Mouse (Mus musculus): ENCODE measurements at regions not wholly inside any gene's neighbourhood (a gene's known extent, or its start where the extent isn't known, plus 50 kb on each side); places are given as distances from the start of the nearest gene placed in this dataset.

DNA sequence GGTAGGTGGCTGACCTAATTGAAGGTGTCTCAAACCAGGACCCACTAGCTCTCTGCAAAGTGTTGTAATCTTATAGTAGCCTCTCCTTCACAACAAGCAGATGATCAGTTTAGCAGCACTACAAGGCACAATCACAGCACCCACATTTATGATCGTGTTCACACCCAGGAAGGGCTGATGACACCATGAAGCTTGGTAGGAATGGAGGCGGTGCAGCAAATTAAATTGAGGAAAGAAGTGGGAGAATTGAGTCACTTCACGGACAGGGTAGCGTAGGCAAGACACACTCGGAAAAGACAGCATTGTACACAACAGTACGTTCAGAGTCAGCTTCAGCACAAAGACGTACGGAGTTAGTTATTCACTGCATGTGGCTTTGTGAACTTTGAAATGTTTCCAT lies 94.4 kb upstream of the Serp2 start:
- no peak overlapping the region for H3K4me3 ChIP-seq (ENCODE audit: insufficient read depth, low read length)
- no peak overlapping the region for H3K27ac ChIP-seq (ENCODE audit: insufficient read depth, low read depth, low read length)
- TF ChIP-seq POLR2A (IDR thresholded peaks at IDR 0.05; ENCODE audit: borderline replicate concordance, low read depth, low read length) (no peak), CTCF (IDR thresholded peaks at IDR 0.05; ENCODE audit: low read depth, low read length) (no peak)
- no peaks in the 10 kb centered on the region for H3K4me1 ChIP-seq (ENCODE audit: control insufficient read depth, insufficient read depth, low read length)

- Histone ChIP-seq H3K4me1 (ENCODE audit: control insufficient read depth, insufficient read depth, low read length) (no peaks in the 10 kb centered on the region), H3K4me3 (ENCODE audit: insufficient read depth, low read length) (no peak overlapping the region), H3K27ac (ENCODE audit: insufficient read depth, low read depth, low read length) (no peak overlapping the region)
- no peak for TF ChIP-seq CTCF (IDR thresholded peaks at IDR 0.05; ENCODE audit: low read depth, low read length)
- no peak for TF ChIP-seq POLR2A (IDR thresholded peaks at IDR 0.05; ENCODE audit: borderline replicate concordance, low read depth, low read length)
These were observed 93.2 kb upstream of the Serp2 start for GRCm38 (mm10) chr14:76649927-76650326.

GRCm38 (mm10) chr14:76644716-76645115 lies 88.0 kb upstream of the Serp2 start:
- TF ChIP-seq CTCF (IDR thresholded peaks at IDR 0.05; ENCODE audit: low read depth, low read length) (no peak), POLR2A (IDR thresholded peaks at IDR 0.05; ENCODE audit: borderline replicate concordance, low read depth, low read length) (no peak)
- no peak overlapping the region for H3K27ac ChIP-seq (ENCODE audit: insufficient read depth, low read depth, low read length)
- no peak overlapping the region for H3K4me3 ChIP-seq (ENCODE audit: insufficient read depth, low read length)
- peaks cover 5% of the 10 kb centered on the region for H3K4me1 ChIP-seq (ENCODE audit: control insufficient read depth, insufficient read depth, low read length)

DNA sequence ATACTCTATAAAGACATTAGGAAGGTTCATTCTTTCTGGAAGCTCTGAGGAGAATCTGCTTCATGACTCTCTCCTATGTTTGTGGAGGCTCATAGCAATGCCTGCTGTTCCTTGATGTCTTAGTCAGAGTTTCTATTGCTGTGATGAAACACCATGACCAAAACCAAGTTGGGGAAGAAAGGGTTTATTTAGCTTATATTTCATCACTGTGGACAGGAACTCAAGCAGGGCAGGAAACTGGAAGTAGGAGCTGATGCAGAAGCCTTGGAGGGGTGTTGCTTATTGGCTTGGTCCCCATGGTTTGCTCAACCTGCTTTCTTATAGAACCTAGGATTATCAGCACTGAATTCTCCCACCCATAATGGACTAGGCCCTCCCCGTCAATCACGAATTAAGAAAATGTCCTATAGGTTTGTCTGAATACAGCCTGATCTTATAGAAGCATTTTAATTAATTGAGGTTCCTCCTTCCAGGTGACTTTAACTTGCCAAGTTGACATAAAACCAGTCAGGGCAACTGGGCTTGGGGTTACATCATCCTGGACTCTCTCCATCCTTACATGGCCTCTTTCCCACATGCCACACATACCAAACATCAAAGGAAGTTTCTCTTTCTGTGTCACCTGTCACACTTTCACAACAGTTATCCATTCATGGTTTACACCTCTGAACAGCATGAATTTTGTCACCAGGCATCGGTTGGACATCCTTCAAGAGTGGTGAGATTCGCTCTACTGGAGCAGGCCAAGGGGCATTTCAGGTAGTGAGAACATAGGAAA lies 85.3 kb upstream of the Serp2 start:
- no peak overlapping the region for H3K4me3 ChIP-seq (ENCODE audit: insufficient read depth, low read length)
- no peak overlapping the region for H3K27ac ChIP-seq (ENCODE audit: insufficient read depth, low read depth, low read length)
- H3K4me1 ChIP-seq (ENCODE audit: control insufficient read depth, insufficient read depth, low read length) = peaks cover 5% of the 10 kb centered on the region
- TF ChIP-seq CTCF (IDR thresholded peaks at IDR 0.05; ENCODE audit: low read depth, low read length) (no peak), POLR2A (IDR thresholded peaks at IDR 0.05; ENCODE audit: borderline replicate concordance, low read depth, low read length) (no peak)

DNA sequence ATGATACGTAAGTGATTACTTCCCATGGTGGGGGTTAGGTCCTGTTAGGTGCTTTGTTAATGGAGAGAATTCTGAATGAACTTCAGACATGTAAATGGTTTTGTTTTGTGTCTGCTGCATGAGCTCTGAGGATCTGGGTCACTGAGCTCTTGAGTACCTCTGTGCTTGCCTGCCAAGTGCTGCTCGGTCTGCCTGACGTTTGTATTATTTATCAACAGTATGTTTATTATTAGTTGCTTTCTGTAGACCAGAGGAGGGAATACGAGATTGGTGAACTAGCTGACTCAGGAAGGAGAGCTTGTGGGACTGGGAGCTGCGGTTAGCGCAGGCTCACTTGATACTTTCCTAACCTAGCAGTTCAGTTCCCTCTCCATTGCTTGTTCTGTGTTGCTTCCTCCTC lies 76.5 kb upstream of the Serp2 start:
- Histone ChIP-seq H3K4me3 (ENCODE audit: insufficient read depth, low read length) (no peak overlapping the region), H3K4me1 (ENCODE audit: control insufficient read depth, insufficient read depth, low read length) (peaks cover 9% of the 10 kb centered on the region), H3K27ac (ENCODE audit: insufficient read depth, low read depth, low read length) (no peak overlapping the region)
- TF ChIP-seq POLR2A (IDR thresholded peaks at IDR 0.05; ENCODE audit: borderline replicate concordance, low read depth, low read length) (no peak), CTCF (IDR thresholded peaks at IDR 0.05; ENCODE audit: low read depth, low read length) (no peak)

- no peak overlapping the region for H3K27ac ChIP-seq (ENCODE audit: insufficient read depth, low read depth, low read length)
- TF ChIP-seq CTCF (IDR thresholded peaks at IDR 0.05; ENCODE audit: low read depth, low read length) (no peak), POLR2A (IDR thresholded peaks at IDR 0.05; ENCODE audit: borderline replicate concordance, low read depth, low read length) (no peak)
- no peak overlapping the region for H3K4me3 ChIP-seq (ENCODE audit: insufficient read depth, low read length)
- peaks cover 9% of the 10 kb centered on the region for H3K4me1 ChIP-seq (ENCODE audit: control insufficient read depth, insufficient read depth, low read length)
These were observed 76.1 kb upstream of the Serp2 start for GRCm38 (mm10) chr14:76632763-76633162.

DNA sequence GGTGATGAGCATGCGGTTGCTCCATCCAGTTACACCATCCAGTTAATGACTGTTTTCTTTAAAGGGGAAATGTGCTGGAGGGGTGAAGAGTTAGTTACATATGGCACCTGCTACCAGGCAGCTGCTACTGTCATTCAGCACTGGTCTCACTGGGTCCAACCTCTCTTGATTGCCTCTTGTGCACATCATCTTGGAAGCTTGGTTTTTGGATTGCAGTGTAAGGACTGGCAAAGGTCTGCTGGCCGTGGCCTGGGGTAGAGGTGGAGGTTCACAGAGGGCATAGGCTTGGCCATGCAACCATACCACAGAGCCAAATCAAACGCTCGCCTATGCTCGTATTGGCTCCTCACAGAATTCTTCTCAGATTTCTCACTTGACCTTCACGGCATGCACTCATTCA lies 75.1 kb upstream of the Serp2 start:
- peaks cover 9% of the 10 kb centered on the region for H3K4me1 ChIP-seq (ENCODE audit: control insufficient read depth, insufficient read depth, low read length)
- no peak overlapping the region for H3K27ac ChIP-seq (ENCODE audit: insufficient read depth, low read depth, low read length)
- no peak overlapping the region for H3K4me3 ChIP-seq (ENCODE audit: insufficient read depth, low read length)
- TF ChIP-seq CTCF (IDR thresholded peaks at IDR 0.05; ENCODE audit: low read depth, low read length) = no peak
- no peak for TF ChIP-seq POLR2A (IDR thresholded peaks at IDR 0.05; ENCODE audit: borderline replicate concordance, low read depth, low read length)

GRCm38 (mm10) chr14:76631181-76631580 lies 74.5 kb upstream of the Serp2 start:
- Histone ChIP-seq H3K4me1 (ENCODE audit: control insufficient read depth, insufficient read depth, low read length) (peaks cover 9% of the 10 kb centered on the region), H3K4me3 (ENCODE audit: insufficient read depth, low read length) (no peak overlapping the region), H3K27ac (ENCODE audit: insufficient read depth, low read depth, low read length) (no peak overlapping the region)
- TF ChIP-seq CTCF (IDR thresholded peaks at IDR 0.05; ENCODE audit: low read depth, low read length) (no peak), POLR2A (IDR thresholded peaks at IDR 0.05; ENCODE audit: borderline replicate concordance, low read depth, low read length) (no peak)

GRCm38 (mm10) chr14:76629913-76630478 lies 73.3 kb upstream of the Serp2 start:
- no peak for TF ChIP-seq CTCF (IDR thresholded peaks at IDR 0.05; ENCODE audit: low read depth, low read length)
- no peak for TF ChIP-seq POLR2A (IDR thresholded peaks at IDR 0.05; ENCODE audit: borderline replicate concordance, low read depth, low read length)
- H3K27ac ChIP-seq (ENCODE audit: insufficient read depth, low read depth, low read length) = no peak overlapping the region

DNA sequence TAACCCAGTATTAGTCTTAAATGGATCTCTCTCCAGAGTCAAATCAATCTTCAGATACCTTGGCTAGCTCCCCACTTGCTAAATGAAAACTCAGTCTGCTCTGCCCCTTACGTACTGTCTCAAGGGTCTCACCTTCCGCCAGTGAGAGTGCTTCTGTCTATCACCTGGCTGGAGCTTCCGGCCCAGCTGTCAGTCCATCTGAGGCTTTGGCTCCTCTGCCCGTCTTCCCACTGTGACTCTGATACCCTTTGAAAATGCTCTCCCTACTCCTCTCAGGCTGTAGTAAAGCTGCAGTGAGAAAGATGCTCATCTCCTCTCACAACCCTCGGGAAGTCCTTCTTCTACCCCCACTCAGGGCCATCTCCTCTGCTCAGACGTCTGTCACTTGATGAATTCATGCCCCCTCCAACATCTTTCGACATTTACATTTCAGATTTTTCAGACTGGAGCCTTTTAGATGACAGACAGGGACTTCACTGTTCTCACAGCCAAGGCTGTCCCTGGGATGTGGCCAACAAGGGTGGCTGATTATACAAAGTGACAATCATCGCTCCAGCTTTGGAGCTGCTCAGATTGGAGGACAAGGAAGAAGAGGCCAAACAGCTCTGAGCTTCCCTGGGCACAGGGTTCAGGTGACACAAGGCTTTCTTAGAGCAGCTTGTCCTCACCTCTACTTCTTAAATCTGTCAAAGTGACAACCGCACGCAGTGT lies 71.6 kb upstream of the Serp2 start:
- Histone ChIP-seq H3K27ac (ENCODE audit: insufficient read depth, low read depth, low read length) (no peak overlapping the region), H3K4me3 (ENCODE audit: insufficient read depth, low read length) (no peak overlapping the region), H3K4me1 (ENCODE audit: control insufficient read depth, insufficient read depth, low read length) (peaks cover 13% of the 10 kb centered on the region)
- TF ChIP-seq CTCF (IDR thresholded peaks at IDR 0.05; ENCODE audit: low read depth, low read length) (no peak), POLR2A (IDR thresholded peaks at IDR 0.05; ENCODE audit: borderline replicate concordance, low read depth, low read length) (no peak)

More at GRCm38 (mm10) chr14:76629913-76630478, 73.3 kb upstream of the Serp2 start:
- H3K4me3 ChIP-seq (ENCODE audit: insufficient read depth, low read length) = no peak overlapping the region
- H3K4me1 ChIP-seq (ENCODE audit: control insufficient read depth, insufficient read depth, low read length) = peaks cover 9% of the 10 kb centered on the region

Data from bone marrow macrophage, adult 2 months (primary cell).